Mouse (Mus musculus): ENCODE measurements at regions not wholly inside any gene's neighbourhood (a gene's known extent, or its start where the extent isn't known, plus 50 kb on each side); places are given as distances from the start of the nearest gene placed in this dataset.

DNA sequence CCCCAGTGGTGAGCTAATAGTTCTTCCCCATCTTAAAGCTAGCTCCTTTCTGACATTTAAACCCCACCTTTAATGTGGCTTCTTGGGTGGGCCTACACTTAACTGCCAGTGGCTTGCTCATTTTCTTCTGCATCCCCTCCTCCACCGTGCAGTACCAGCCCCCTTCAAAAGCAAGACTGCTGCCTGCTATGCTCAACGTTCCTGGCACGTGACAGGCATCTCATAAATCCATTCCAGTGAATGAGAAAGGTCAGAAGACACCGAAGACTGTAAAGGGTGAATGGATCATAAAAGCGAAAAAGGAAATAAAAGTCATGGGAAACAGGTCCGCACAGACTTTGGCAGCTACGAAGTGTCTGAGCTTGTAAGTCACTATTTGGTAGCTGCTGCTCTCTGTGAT, 212.8 kb upstream of the Prok2 start:
- DNase-seq (ENCODE audit: low spot score): no peak

- no peak for DNase-seq (ENCODE audit: low spot score)
These were observed 210.5 kb upstream of the Prok2 start for GRCm38 (mm10) chr6:99936716-99937115.

DNA sequence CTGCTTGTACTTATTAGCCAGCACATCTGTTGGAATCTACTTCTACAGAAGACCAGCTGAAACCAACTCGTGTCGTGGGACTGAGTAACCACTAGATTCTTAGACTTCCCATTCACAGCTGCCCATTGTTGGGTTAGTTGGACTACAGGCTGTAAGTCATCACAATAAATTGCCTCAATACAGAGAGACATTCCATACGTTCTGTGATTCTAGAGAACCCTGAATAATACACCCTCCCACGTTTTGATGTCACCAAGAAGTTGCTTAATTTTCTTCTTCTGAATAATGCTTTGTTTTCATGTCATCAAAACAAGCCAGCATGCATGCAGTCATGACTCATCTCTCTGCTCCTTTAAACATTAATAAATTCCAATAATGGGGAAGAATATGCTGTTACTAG, 209.2 kb upstream of the Prok2 start:
- DNase-seq (ENCODE audit: low spot score): no peak

- no peak for DNase-seq (ENCODE audit: low spot score)
These were observed 208.2 kb upstream of the Prok2 start for GRCm38 (mm10) chr6:99934394-99934793.

- no peak for DNase-seq (ENCODE audit: low spot score)
These were observed 207.2 kb upstream of the Prok2 start for GRCm38 (mm10) chr6:99933404-99933803.

- DNase-seq (ENCODE audit: low spot score): peak; percentile 15
These were observed 206.7 kb upstream of the Prok2 start for GRCm38 (mm10) chr6:99932923-99933322.

- DNase-seq (ENCODE audit: low spot score): no peak
These were observed 206.2 kb upstream of the Prok2 start for GRCm38 (mm10) chr6:99932405-99932804.

- no peak for DNase-seq (ENCODE audit: low spot score)
These were observed 205.4 kb upstream of the Prok2 start for GRCm38 (mm10) chr6:99931588-99931987.

GRCm38 (mm10) chr6:99930316-99930715, 204.1 kb upstream of the Prok2 start:
- no peak for DNase-seq (ENCODE audit: low spot score)

DNA sequence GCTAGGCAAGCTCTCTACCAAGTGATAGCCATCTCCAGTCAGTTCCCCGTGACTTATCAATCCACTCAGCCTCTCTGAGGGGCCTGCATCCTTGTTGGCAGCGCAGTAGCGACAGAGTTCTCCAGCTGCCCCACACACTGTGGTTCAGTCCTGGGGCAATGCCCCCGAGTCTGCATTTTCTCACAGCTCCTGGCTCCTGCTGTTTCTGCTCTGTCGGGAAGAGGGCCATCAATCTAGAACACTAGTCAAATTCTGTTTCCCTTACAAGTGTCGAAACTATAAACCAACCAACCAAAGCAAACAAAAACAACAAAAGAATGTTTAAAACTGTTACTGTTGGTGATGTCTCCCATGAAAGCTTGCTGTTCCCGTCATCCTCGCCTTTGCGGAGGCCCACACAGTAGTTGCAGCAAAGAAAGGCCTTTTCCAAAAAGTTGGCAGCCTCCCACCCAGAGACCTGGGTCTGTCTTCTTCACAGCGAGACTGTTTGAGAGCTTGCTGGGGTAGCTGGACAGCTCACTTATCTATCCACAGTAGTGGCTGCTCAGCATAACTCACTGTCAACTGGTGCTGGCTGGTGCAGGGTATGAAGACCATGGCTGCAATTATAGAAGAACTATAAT, 201.9 kb upstream of the Prok2 start:
- DNase-seq (ENCODE audit: low spot score): no peak

DNA sequence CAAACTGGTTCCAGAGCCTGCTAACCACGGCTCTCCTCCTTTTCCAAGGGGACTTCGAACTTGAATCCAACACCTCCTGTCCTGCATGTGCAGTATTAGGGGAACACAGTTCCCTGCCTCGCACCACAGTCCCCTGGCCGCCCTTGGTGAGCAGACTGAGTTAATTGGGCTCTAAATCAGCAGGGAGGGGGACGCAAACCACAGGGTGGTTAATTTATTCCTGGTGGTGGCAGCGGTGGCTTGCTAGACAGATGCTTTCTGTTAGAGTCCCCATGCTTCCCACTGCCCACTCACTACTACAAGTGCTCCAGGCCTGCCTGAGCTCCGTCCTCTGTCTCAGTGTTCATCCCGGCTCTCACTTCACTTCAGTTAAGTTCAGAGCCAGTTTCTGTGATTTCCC, 198.0 kb upstream of the Prok2 start:
- DNase-seq (ENCODE audit: low spot score): no peak

- DNase-seq (ENCODE audit: low spot score): no peak
These were observed 195.8 kb upstream of the Prok2 start for GRCm38 (mm10) chr6:99921966-99922365.

DNA sequence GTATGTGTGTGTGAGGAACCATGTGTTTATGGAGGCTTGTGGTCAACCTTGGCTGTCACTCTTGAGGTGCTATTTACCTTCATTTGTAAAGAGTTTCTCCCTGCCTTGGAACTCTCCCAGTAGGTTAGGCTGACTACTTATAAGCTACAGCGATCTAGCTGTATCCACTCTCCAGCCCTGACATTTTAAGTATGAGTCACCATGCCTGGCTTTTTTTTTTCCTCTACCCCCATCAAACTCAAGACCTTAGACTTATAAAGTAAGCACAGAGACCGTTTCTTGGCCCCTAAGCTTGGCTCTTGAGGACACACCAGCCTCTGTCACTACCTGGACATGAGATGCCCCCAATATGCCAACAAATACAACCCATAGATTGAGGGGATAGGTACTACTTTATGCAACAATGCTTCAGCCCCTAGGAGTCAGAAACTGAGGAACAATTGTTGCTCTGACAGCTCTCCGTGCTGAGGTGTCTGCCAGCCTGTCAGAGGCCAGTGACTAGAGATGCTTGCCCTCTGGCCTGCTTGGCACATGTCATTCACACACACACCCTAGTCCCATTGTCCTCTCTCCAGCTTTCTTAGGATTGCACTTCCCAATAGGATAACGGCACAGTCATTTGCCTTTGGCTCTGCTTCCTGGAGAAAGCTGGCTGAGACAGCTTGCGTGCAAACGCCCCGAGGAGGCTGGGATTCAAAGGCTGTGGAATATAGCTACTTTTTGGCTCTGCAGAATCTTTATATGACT, 193.8 kb upstream of the Prok2 start:
- no peak for DNase-seq (ENCODE audit: low spot score)

DNA sequence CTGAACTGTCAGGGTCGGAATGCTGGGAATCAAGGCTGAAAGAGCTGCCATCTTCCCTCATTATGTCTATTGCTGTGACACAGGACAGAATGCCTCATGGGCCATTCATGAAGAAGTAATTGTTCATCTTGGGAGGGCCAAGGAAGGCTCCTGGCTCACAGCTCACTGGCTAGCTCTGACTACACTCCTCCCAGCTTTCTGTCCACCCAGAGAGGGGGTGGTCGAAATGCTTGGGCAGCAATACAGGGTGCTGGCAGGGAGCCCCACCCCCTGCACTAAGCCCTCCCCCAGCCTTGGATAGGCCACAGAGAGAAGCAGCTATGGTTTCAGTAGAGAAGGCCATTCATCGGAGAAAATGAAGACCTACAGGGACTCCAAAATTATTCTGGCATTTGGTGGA, 192.2 kb upstream of the Prok2 start:
- no peak for DNase-seq (ENCODE audit: low spot score)

DNA sequence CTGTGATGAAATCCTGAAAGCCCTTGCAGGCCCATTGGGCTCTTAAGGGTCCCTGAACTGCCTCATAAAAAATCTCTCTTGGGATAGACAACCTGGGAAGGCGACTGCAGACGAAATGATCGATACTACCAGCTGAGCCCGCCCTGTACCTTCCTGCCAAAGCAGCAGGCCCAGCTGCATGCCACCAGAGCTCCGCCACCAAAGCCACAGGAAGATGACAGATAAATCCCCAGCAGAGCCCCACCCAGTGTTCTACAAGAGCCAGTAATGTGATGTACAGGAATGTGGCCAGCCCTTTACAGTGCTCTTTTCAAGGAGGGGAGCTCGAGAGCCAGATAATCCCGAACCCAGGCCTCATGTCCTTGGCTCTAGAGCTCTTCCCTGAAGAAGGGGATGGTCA, 183.7 kb upstream of the Prok2 start:
- DNase-seq (ENCODE audit: low spot score): no peak

DNA sequence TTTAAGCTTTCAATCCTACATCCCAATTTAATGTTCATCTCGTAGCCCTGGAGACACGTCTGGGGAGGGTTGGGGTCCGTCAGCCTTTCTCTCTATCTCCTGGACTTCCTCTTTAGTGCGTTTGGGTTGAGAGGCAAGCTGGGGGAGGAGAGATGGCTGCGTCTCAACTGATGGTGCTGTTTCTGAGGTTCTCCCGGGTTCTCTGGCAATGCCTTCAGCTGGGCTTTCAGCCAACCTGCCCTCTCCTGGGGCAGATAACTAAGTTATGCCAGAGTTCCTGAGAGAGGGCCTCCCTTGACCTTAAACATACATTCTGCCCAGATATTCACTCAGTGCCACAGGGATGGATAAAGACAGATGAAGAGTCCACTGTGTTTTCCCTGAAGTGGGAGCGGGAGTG, 183.3 kb upstream of the Prok2 start:
- no peak for DNase-seq (ENCODE audit: low spot score)

- DNase-seq (ENCODE audit: low spot score): no peak
These were observed 181.9 kb upstream of the Prok2 start for GRCm38 (mm10) chr6:99908066-99908465.

- DNase-seq (ENCODE audit: low spot score): no peak
These were observed 179.0 kb upstream of the Prok2 start for GRCm38 (mm10) chr6:99905194-99905593.

- peak; percentile 8 for DNase-seq (ENCODE audit: low spot score)
These were observed 178.4 kb upstream of the Prok2 start for GRCm38 (mm10) chr6:99904607-99905006.

- peak; percentile 79 for DNase-seq (ENCODE audit: low spot score)
These were observed 177.9 kb upstream of the Prok2 start for GRCm38 (mm10) chr6:99904044-99904443.

- DNase-seq (ENCODE audit: low spot score): no peak
These were observed 175.4 kb upstream of the Prok2 start for GRCm38 (mm10) chr6:99901564-99901963.

DNA sequence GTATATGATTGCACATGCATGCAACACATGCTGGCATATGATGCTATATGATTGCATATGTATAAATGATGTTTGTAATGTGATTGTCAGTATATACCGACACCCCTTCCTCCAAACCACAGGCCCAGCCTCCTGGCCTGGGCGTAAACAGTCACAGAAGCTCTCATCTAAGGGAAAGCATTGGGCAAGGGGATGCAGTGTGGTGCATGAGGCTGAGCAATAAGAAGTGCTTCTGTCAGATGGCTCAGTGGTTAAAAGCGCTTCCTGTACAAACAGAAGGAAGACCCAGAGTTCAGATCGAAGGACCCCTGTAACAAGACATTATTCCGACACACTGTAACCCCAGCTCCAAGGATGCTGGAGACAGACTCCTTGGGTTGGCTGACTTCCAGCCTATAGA, 175.0 kb upstream of the Prok2 start:
- DNase-seq (ENCODE audit: low spot score): no peak

- DNase-seq (ENCODE audit: low spot score): no peak
These were observed 173.5 kb upstream of the Prok2 start for GRCm38 (mm10) chr6:99899704-99900103.

DNA sequence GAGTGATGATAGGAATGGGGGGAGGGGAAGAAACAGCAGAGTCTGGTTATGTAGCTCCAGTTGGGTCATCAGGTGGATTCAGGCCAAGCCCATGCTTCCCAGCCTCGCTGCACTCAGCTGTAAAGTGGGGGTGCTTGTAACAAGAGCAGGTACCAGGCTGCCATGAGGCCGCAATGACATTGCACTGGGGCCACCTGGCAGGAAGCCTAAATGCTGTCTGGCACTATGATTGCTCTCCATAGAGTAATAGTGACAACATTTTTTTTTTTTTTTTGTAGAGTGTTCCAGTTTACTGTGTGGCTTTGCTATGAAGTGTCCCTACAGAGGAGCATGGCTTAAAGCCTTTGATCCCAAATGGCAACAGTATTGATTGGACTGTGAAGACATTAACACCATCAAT, 171.9 kb upstream of the Prok2 start:
- no peak for DNase-seq (ENCODE audit: low spot score)
